Mouse (Mus musculus): ENCODE measurements at regions not wholly inside any gene's neighbourhood (a gene's known extent, or its start where the extent isn't known, plus 50 kb on each side); places are given as distances from the start of the nearest gene placed in this dataset.

DNA sequence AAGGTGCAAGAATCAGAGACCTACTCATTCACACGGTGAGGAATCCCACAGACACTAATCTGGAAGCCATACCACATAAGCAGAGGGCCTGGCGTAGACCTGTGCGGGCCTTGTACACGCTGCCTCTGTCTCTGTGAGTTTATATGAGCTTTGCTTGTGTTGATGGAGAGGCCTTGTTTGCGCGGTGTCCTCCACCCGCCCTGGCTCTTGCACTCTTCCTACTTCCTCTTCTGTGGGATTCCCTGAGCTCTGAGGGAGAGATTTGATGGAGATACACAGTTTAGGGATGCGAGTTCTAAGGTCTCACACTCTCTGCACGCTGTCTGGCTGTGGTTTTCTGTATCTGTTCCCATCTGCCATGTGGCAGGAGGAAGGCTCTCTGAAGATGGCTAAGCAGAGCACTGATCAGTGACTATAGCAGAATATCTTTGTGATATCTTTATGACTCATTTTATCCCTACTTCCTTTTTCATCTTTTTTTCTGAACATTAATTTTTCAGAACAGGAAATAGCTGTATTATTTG is 287.7 kb downstream of the Etnk1 start:
- no peak for TF ChIP-seq CTCF (IDR thresholded peaks at IDR 0.05; ENCODE audit: control insufficient read depth, insufficient read depth, insufficient read length)
- no peak for TF ChIP-seq MAX (IDR thresholded peaks at IDR 0.05)
- TF ChIP-seq USF1 (IDR thresholded peaks at IDR 0.05; ENCODE audit: low read depth), result no peak
